Mouse (Mus musculus) monocyte, adult 2 months (primary cell): ENCODE data around the gene Cth.

Experiments used
- DNase-seq, 2 experiments: peaks; one replicate each; pipeline ENCODE4 v3.0.0; 2022; ENCODE audit warnings: low spot score in 2 of 2, low read depth in 1 of 2

The Cth gene

DNA sequence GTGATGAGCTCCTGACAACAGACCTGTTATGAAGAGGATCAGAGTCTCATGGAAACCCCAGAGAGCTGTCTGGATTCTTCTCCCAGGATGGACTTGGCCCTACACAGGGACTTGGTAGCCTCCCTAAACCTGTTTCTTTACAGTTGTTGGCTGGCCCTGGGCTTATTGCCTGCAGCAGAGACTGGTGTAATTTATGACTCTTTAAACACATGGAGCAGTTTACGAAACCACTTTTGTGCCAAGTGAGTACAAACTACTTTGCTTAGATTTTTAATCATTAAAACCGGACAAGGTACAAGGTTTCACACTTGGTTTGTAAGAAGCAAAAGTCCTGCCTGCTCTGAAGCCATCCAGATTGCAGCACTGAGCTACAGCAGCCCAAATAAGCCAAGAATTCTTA is 12.7 kb downstream of the Cth start:
- DNase-seq = no peak

DNA sequence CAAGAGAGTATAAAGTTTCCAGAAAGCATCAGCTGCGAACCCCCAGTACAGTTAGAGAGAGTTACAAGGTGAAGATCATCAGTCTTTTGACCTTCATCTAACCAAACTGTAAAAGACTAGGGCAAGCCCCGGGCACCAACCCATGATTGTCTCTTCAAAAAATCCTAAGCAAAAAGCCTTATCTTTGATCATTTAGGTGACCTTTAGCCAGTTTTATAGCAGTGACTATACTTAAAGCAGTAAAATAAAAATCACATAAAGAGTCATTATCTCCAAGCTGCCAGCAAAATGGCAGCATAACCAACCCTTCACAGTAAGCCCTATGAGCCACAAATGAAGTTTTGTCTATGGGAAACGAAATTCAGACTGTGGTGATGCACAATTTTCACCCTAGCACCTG is 14.6 kb downstream of the Cth start:
- no peak for DNase-seq

DNA sequence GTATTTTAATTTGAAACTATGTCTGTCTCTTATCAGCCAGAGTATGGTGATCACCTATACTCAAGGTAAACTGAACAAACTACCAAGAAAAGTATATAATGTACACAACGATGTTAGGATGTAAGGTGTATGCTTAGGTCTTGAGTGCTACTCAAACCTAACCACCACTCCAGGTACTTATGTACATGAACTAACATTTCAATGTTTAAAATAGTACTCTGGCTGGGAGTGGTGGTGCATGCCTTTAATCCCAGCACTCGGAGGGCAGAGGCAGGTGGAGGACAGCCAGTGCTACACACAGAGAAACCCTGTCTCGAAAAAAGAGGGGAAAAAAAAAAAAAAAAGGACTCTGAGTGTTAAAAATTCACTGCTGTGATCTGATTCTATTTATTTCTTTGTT is 16.7 kb downstream of the Cth start:
- DNase-seq = no peak

DNA sequence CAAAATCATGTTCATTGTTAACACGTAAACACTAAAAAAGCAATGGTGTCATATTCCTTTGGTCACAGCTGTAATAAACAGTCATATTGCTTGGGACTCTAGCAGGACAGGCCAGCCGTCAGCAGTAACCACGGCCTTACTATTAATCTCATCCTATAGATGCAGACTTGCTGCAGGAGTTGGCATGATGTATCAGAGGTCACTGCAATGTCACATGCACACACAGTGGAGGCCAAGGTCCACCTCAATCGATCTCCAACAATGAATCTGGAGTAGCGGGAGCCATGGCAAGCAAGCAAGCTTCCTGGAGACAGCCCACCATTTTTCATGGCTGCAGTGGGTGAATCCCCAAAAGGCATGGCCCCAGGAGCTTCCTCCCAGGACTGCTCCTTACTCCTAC is 23.2 kb downstream of the Cth start:
- no peak for DNase-seq

DNA sequence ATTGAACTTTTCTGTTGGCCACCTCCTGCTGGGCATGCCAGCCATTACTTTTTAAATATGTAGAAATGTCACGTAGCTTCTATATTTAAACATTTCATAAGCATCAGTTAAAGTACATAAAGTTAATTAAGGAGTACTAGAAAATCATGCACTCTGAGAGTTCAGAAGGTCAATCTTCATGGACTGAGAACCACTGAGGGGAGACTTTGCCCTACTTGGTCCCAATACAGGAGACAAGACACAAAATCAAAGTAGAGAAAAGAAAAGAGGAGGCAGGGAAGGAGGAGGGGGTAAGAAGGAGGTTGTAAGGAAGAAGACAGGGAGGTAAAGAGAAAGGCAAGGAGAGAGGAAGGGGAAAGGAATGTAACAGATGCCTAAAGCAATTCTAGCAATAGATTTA is 24.9 kb downstream of the Cth start:
- no peak for DNase-seq

DNA sequence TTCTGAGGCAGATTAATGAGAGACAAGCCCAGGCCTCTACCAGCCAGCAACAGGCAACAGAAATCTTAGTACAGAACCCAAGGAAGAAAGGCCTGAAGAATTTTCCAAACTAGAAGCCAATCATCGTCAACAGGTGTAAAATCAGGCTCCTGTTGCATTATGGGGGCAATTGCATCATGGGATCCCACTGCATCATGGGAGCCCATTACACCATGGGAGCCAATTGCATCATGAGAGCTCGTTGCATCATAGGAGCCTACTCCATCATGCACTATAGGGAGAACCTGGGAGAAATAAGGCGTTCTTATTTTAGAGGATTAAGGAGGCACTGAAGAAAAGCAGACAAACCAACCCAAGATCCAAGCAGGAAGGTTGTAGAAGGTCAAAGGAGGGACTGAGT is 27.2 kb downstream of the Cth start:
- no peak for DNase-seq

DNA sequence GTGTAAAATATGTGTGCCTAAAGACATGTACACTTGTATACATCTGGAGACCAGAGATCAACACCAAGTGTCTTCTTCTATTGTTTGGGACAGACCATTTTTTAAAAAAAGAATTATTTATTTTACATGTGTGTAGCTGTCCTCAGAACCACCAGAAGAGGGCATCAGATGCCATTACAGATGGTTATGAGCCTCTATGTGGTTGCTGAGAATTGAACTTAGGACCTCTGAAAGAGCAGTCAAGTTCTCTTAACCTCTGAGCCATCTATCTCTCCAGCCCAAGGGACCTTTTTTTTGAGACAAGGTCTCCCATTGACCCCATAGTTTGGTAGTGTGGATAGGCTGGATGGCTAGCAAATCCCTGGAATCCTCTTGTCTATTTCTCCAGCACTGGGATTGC is 33.1 kb downstream of the Cth start:
- DNase-seq = no peak

DNA sequence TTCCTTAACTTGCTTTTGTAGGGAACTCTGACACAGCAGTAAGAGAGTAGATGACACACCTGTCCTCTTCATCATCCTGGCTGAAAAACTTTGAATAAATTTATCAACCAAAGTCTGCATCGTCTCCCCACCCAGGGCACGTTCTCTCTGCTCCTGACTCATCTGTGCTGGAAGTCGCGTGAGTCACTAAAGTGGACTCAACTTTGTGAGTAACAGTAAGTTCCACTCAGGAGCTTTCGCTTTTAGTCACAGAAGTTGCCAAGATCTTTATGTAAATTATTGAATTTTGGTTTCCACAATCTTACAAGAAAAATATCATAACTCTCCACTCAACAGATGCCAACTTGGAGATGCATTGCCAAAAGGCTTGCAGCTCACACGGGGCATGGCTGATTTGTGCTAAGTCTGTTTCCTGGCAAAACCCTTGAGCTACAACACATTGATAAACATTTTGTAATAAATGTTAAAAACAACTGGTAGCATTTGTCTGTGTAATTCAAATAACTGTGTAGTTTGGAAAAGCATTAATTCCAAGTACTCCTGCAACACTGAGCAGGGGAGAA is 40.7 kb downstream of the Cth start:
- no peak for DNase-seq

DNA sequence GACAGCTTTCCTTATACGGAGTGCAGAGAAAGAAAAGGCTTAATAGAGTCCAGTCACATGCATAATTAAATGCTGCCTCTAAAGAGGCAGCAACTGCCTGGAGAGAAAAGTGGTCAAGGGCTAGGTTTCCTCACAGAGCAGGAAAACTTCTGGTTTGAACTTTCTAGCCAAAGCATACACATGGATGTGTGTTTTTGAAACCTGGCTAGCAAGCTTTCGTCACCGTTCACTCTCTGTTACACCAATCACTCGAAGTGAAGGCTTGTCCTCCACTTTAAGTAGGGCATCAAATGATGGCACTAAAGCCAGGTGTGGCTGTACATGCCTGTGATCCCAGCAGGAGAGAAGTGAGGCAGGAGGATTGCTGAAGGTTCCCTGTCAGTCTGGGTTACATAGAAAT is 41.8 kb downstream of the Cth start:
- no peak for DNase-seq

DNA sequence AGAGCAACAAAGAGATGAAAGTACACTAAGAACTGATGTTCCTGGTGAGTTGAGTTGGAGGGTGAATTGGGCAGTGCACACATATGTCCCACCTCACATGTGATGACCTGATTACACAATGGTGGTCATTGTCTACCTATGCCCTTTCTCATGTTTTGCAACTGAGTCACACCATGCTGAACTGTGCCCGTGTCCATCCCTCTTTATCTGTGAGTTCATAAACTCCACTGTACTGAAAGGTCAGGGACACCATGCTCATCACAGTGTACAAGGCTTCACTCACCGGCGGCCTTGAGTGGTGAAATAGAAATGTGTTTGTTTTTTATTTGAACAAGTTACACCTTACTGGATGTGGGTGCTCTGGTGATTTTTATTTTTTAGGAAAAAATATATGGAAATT is 42.9 kb downstream of the Cth start:
- no peak for DNase-seq

DNA sequence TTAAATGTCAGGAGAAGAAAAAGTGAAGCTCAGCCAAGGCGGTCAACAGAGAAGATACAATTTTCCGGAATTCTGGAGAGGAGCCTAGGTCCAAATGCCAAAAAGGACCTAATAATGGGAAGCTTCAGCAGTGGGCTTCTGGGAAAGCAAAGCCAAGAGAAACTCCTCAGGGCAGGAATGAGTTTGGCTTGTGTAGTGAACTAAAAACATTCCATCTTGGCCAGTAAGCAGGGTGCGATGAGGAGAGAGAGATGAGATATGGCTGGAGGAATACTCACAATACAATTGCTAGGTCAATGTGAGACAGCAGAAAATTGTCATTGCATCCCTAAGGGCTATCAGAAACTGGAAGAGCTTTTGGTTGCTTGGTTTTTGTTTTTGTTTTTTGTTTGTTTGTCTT is 43.9 kb downstream of the Cth start:
- DNase-seq = no peak

DNA sequence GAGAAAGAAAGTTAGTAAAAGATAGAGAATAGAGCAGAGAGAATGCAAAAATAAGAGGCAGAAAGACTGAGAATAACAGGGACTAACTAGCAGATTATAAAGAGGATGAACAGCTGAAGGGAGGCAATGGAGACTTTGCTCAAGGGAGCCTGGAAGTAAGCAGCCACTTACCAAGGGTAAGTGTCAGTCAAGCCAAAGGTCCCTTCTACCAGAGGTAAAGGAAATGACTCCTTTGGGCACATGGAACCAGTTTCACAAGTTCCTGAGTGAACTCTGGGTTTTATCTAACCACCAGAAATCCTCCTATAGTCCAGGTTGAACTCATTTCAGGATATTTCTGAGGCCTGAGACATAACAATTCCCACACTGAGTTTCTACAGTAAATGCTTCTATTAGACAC is 47.0 kb downstream of the Cth start:
- DNase-seq = no peak

DNA sequence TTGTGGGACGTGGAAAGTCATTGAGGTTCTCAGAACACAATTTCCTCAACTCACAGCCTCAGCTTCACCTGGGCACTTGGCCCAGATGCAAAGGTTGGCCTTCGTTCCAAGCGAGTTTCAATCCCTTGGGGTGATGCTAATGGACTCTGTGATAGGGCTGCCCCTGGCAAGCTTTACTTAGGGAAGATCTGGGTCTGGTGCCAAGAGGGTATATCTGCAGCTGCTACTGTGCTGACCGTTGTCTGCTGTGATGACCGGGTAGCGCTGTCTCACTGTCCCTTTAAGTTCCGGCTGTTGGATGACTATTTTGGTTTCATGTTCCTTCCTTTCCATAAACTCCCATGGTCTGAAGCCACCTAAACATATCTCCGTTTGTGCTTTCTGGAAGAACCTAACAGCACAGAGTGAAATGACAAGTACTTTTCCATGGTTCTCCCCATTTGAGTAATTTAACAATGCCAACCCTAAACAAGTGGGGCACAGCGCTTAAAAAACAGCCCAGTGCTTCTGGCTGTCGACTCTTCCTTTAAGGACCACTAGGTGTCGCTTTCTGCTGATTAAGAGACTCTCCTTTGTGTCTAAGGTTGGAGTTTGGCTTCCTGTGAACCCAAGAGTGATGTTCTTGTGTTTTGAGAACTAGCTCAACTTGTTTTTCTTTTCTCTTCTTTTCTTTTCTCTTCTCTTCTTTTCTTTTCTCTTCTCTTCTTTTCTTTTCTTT is 48.3 kb downstream of the Cth start:
- no peak for DNase-seq

DNA sequence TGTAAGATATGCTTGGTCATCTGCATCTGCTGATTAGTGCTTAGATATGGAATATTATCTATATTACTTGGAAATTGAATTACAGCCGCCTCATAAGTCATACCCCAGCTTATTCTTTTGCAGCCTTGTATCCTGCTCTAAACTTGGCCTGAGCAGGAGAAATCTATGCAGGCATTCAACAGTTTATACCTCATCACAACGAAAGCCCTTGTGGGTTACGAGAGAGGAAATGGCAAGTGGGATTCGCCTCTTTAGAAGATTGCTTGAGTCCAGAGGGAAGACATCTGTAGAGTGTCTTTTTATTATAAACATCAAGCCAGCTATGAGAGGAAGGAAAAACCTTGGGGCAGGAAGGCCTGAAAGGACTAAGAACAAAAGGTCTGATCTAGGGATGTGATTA is 52.0 kb downstream of the Cth start:
- DNase-seq = no peak

DNA sequence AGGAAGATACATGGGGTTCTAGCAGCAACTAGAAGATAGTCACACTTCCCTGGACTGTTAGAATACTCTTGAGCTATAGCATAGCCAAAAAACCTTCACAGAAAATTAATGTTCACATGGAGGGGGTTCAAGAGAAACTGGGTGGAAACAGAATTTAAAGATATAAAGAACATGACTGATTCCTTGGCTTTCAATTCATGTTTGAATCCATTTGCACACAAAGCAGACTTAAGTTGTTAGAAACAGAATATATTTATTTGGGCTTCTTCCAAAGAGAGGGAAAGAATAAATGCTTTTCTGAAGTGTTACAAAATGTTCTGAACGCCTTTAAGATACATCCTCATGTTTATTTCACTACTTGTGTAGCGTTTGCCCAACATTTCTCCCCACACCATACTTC is 57.0 kb downstream of the Cth start:
- no peak for DNase-seq

DNA sequence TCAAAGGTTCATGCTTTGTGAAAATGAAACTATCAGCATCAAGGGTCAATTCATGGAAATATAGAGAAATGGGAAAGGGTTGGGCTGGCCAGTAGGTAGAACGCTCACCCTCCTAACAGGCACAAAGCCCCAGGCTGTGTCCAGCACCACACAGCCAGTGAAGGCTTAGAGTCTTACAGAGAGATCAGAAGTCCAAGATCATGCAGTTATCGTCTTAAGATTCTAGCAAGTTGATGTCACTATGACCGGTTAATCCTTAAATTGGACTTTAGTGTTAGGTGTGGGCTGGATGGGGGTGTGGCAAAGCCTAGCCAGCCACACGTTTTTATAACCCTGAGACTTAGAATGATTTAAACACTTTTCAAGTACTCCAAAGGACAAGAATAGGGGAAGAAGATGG is 58.6 kb downstream of the Cth start:
- DNase-seq = no peak

DNA sequence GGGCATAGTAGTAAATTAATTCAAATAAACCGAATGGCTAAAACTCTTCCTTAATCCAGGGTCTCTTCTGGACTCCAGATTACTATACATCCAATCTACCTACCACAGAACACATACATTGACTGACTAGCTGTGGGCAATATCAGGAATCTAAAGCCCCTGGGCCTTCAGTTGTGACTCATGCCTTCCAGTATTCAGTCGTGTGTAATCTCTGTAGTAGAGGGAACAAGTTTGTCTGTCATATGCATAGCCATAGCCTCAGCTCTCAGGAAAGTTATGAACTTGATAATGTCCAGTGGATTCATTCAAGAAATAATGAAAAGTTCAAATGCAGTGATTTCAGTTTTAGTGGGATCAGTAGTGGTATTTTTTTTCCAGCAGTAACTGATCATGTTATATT is 59.0 kb downstream of the Cth start:
- DNase-seq = no peak

DNA sequence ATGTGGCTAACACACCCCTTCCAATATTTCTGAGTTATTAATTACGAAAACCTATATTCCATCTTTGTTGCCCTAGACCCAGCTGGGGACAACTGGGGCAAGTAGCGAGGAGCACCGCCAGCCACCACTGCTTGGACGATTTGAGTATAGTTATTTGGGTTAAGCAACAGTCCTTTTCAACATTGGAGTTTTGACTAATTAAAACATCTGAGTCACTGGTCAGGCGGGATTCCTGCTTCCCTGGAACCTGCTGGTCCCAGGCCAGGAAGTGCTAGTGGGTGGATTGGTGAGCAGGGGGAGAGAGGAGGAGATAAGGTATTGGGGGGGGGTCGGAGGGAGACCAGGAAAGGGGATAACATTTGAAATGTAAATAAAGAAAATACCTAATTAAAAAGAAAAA is 59.4 kb downstream of the Cth start:
- no peak for DNase-seq

DNA sequence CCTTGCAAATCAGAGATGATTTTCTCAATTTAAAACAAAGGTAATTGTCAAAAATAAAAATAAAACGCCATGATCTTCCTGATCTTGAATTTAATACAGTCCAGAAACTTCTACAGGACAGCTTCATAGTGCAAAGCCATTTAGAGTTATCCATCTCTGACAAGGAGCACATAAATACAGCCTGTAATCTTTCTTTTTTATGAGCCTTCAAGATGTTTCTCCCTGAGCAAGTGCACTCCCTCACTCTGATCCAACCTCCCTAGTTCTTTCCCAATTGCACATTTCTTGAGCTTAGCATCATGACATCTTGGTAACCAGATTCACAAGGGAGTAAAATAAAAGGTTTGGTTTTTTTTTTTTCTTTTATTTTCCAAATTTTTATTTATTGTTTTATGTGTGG is 72.1 kb downstream of the Cth start:
- no peak for DNase-seq

DNA sequence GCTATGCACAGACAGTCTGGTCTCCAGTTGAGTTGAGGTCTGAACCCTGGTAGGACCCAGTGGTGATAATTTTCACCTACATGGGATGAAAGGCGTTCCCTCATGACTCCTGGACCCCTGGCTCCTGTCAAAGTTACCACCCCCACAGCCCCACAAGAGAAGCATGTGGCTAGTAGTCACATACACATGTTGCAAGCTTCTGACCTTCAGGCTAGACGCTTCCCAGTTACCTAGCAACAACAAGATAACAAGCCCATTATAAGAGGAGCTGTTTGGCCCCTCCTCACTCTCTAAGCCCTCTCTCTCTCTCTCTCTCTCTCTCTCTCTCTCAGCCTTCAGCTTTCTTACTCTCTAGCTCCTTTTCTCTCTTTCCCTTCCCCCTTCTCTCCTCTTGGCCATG is 76.4 kb downstream of the Cth start:
- DNase-seq = no peak

DNA sequence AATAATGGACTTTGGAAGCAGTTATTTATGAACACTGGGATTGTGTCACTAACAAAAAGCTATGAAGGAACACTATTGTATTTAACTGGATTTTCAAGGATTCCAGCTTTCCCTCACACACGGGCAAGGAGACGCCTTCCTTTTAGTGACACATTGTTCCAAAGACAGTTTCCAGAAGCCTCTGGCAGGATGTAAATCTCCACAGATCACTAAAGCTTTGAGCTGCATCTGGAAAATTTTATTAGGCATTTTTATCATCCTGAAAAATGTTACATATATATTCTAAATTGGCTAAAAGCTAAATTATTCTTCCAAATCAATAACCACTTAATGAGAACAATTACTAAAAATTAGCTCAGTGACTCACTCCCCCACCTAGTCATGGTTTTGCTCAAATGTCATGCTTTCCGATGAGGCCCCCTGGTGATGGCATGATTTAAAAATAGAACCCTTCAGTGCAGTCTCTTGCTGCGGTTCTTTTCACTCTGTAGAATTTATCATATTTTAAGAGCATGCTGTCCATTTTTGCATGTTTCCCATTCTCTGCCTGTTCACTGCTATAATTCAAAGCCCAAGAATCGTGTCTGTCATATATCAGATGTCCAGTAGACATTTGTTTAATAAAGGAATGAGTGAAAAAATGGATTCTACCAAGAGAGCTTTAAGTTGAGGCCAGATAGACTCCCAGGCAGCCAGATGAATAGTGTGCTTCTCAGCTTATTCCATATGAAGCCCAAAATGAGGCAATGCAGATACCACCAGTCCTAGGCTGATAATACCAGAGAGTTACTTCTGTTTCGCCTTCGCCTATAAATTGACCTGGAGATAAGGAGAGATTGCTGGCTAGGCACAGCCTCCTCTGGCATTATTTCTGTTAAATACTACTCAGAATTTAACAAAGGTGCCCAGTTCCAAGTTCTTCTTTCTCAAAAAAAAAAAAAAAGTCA is 77.3 kb downstream of the Cth start:
- no peak for DNase-seq
